Mouse (Mus musculus): Measurements from ENCODE around the gene Tigd3.

DNA sequence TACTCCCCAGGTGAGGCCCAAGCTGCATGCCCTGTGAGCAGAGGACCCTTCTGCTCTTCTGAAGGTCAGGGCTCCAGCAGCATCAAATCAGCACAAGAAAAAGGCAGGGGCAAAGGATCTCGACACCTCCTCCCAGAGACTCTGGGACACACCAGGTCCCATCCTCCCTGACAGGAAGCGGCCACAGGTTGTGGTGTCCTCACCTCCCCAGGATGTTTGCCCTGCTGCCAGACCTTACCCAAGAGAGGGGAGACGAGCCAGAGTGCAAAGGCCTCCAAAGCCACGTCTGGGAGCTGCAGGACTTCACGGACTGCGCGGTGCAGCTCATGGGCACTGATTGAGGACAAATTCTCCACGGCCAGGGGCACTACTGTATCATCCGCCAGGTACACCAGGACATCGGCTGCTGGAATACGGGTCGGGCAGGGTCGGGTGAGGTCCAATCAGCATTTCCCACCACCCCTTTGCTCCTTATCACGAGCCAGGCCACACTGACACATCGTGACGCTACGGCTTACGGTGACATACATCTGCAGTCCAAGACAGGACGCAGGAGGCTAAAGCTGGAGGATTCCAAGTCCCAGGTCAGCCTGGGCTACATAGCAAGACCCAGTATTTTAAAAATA lies 20.9 kb downstream of the Tigd3 start:
- TF ChIP-seq CHD2 (IDR thresholded peaks at IDR 0.05; ENCODE audit: low read depth, low read length) (no peak), ZC3H11A (IDR thresholded peaks at IDR 0.05; ENCODE audit: borderline replicate concordance, low read depth, low read length) (no peak), MAFK (IDR thresholded peaks at IDR 0.05; ENCODE audit: insufficient read depth, low read depth, low read length) (no peak), HCFC1 (IDR thresholded peaks at IDR 0.05; ENCODE audit: borderline replicate concordance, insufficient read depth, low read length) (no peak)

Data from ES-E14 (cell line).